Mouse (Mus musculus) layer of hippocampus, postnatal 36 days (tissue): ENCODE measurements at regions not wholly inside any gene's neighbourhood (a gene's known extent, or its start where the extent isn't known, plus 50 kb on each side); places are given as distances from the start of the nearest gene placed in this dataset.
A peak's percentile ranks its signal among the peaks of the same experiment; 100 is the strongest.
"Not testable (repeated sequence)": the region's sequence is repeated elsewhere in the genome, so short reads cannot be mapped to it uniquely, and the experiment has no call there.

Experiments
- DNase-seq, 2 experiments: peaks; one replicate each; pipeline ENCODE4 v3.0.0; 2022

GRCm38 (mm10) chr14:53373777-53374468 is 878.4 kb upstream of the Olfr1507 start:
- not testable (repeated sequence) for DNase-seq

GRCm38 (mm10) chr14:53369776-53370175 is 874.2 kb upstream of the Olfr1507 start:
- DNase-seq = no peak

GRCm38 (mm10) chr14:53367420-53367819 is 871.9 kb upstream of the Olfr1507 start:
- DNase-seq = not testable (repeated sequence)

GRCm38 (mm10) chr14:53363995-53364394 is 868.4 kb upstream of the Olfr1507 start:
- DNase-seq = not testable (repeated sequence)

- DNase-seq = not testable (repeated sequence)
These were observed 866.5 kb upstream of the Olfr1507 start for GRCm38 (mm10) chr14:53362054-53362453.

DNA sequence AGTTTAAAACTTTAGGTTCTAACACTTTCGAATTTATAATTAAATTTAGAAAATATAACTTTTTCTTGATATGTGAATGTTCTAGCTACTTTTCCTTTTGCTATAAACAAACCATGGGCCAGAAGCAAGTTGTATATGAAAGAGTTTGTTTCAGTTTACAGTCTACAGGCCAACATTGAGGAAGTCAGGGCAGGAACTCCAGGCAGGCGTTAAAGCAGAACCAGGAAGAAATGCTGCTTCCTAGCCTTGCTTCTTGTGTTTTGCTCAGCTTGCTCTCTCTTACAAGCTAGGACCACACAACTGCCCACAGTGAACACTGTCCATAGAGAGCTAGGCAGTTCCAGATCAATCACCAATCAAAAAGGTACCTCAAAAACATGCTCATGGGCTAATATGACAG is 861.9 kb upstream of the Olfr1507 start:
- DNase-seq = not testable (repeated sequence)

- not testable (repeated sequence) for DNase-seq
These were observed 861.2 kb upstream of the Olfr1507 start for GRCm38 (mm10) chr14:53356783-53357182.

- not testable (repeated sequence) for DNase-seq
These were observed 855.9 kb upstream of the Olfr1507 start for GRCm38 (mm10) chr14:53351457-53351856.

DNA sequence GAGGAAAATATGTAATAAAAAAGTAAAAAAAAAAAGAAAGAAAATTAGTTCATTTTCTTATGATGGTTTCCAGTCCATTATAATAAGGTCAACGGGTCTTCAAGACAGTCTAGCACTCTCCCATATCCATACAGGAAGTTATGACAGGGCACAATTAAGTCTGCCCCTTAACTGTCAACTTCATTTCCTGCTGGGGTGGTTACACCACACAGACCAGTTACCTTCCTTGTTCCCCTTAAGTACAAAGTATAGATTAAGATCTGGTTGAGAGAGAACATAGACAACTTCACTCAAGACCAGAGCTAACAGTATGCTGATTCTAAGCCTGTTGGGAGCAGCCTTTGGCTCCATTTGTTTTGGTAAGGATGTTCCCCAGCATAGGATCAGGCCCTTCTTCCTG is 855.2 kb upstream of the Olfr1507 start:
- DNase-seq = not testable (repeated sequence)

DNA sequence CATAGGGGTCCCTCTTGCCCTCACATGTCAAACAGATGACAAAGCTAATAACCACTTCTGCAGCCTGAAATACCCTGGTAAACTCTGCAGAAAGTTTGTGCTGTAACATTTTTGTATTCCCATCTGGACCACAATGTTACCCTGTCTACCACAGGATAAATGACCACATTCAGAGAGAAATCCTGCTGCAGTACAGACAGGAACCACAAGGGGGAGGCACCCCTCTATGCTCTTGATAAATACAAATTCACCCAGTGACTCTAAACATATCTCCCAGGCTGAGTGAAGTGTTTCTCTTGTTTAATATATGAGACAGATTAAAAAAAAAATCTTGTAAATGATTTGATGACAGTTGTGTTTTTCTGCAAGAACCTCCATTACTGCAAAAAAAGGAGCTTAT is 853.6 kb upstream of the Olfr1507 start:
- DNase-seq = not testable (repeated sequence)

- not testable (repeated sequence) for DNase-seq
These were observed 850.0 kb upstream of the Olfr1507 start for GRCm38 (mm10) chr14:53345568-53345967.

- not testable (repeated sequence) for DNase-seq
These were observed 848.3 kb upstream of the Olfr1507 start for GRCm38 (mm10) chr14:53343849-53344248.

GRCm38 (mm10) chr14:53339167-53339566 is 843.6 kb upstream of the Olfr1507 start:
- not testable (repeated sequence) for DNase-seq

DNA sequence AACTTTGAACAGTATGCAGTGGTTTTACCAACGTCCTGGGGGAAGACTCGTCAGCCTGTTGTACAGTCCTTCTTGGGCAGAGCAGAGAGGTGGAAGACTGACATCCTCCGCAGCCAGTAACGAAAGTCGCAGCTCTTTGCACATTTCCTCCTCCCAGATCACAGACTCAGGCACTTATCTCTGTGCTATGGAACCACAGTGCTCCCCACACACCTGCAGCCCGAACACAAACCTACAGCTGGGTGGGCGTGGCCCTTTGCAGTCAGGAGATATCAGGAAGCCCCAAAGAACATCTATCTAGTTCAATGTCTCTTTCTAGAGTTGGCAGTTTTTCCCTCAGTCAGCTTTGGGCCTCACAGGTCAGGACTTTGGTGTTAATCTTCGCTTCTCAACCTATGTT is 841.9 kb upstream of the Olfr1507 start:
- not testable (repeated sequence) for DNase-seq

DNA sequence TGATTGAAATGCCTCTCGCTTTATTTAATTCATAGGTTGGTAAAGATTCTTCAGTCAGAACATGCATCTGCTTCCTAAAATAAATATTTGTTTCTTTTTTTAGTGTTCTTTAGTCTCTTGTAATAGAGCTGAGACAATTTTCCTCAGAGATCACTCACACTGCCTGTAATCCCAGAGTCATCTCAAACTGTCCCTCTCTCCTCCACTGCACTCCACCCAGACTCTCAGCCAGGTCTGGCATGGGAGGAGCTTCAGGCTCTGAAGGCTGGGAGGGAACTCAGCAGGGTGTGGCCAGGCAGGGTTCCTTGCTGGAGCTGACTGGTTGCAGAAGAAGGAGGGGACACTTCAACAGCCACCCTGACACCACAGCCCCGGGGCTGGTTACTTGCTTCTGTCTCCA is 841.2 kb upstream of the Olfr1507 start:
- not testable (repeated sequence) for DNase-seq

DNA sequence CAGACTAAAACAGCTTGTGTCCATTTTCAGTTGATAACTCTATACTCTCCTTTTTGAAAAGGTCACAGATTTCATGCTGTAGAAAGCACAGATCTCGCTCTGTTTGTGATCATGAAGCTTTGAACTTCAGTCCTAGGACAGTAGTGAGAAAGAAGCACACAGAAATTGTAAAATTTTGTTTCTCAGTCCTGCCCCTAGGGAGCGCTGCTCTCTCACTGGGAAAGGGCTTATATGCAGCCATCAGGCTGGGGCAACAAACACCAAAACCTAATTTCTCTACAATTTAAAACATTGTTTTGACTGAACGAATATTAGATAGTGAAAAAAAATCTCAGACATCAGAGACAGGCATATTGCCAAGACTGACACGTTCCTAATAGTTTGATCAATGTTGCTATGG is 838.9 kb upstream of the Olfr1507 start:
- not testable (repeated sequence) for DNase-seq

GRCm38 (mm10) chr14:53331153-53331552 is 835.6 kb upstream of the Olfr1507 start:
- DNase-seq = not testable (repeated sequence)

DNA sequence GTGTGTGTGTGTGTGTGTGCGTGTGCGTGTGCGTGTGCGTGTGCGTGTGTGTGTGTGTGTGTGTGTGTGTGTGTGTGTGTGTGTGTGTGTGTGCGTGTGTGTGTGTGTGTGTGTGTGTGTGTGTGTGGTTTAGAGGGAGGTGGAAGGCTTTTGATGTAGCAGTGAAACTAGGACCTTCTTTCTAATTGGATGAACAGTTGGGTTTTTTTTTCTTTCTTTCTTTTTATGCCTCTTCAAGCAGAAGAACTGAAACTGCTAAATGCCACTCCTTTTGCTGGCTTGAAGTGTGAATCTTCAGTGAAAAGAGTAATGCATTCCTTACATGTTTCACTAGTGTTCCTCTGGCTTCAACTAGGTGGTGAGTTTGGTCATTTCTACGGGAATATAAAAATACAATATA is 828.8 kb upstream of the Olfr1507 start:
- DNase-seq = not testable (repeated sequence)

- not testable (repeated sequence) for DNase-seq
These were observed 823.2 kb upstream of the Olfr1507 start for GRCm38 (mm10) chr14:53318512-53319309.

GRCm38 (mm10) chr14:53312490-53312889 is 816.9 kb upstream of the Olfr1507 start:
- DNase-seq = peak in 1 of 2 experiments; percentile 0

DNA sequence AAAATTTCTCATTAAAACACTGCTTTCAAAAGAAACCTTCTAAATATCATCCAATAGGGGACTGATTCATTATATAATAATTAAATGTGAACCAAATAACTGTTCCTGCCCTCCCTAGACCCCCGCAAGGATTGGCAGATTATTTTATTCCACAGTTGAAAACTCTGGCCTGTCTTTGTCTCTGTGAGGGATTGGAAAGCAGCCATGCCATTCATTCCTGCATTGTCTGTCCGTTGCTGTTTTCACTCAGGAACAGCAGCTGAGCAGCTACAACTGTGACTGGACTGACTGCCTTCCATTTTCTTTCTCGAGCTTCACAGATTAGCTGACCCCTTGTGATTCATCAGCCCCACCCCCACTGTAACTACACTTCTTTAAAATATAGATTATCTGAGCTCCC is 807.6 kb upstream of the Olfr1507 start:
- DNase-seq = not testable (repeated sequence)

- DNase-seq = not testable (repeated sequence)
These were observed 806.9 kb upstream of the Olfr1507 start for GRCm38 (mm10) chr14:53302491-53302829.

DNA sequence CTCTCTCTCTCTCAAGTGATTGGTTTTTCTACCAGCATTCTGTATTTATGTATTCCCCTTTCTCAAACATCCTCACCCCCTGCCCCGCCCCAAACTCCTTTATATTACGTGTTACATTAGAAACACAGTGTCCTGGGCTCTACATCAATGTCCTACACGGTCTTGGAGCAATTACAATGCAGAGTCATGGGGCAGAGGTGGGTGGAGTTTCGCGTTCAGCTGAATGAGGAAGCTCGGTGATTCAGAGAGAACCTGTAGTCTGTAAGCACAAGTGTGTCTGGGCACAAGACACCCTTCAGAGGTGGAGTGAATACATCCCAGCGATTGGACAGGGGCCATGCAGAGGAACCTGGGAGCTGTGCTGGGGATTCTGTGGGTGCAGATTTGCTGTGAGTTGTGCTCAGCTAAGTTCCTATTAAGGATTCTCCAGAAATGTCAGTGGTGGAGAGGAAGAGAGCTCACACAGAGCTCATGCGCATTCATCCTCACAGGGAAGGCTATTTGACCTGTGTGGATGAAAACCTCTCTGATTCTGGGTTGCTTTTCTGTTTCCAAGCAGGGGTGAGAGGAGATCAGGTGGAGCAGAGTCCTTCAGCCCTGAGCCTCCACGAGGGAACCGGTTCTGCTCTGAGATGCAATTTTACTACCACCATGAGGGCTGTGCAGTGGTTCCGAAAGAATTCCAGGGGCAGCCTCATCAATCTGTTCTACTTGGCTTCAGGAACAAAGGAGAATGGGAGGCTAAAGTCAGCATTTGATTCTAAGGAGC is 806.4 kb upstream of the Olfr1507 start:
- not testable (repeated sequence) for DNase-seq
